Mouse (Mus musculus) megakaryocyte, embryonic 14.5 days (primary cell): ENCODE results near the gene Gm3448.
"Not testable (repeated sequence)": the region's sequence is repeated elsewhere in the genome, so short reads cannot be mapped to it uniquely, and the experiment has no call there.

ENCODE experiments used
- FLI1 ChIP-seq: IDR thresholded peaks from 2 replicates; pipeline ENCODE4 v1.6.1; 2012; ENCODE audit warnings: low read length, inconsistent platforms, mixed read lengths
- GATA1 ChIP-seq: IDR thresholded peaks from 3 replicates; pipeline ENCODE4 v1.6.1; 2012; ENCODE audit warnings: mixed read lengths, low read length, inconsistent platforms, borderline replicate concordance

DNA sequence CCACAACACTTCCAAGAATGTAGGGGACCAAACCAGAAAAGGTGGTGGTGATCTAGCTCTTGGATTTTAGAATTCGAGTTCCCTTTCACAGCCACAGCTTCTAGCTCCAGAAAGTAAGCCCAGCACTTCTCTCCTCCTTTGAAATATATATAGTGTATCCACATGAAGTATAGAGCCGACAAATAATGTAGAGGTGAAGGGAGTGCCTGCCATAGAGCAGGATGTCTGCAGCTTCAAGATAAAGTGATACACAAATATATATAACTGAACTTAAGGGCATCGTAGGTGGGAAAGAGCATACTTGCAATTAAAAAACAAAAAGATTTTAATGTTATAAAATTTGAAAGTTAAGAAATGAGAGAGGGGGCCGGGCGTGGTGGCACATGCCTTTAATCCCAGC lies 47.2 kb downstream of the Gm3448 start:
- TF ChIP-seq GATA1, FLI1: not testable (repeated sequence)
